ENCODE assay signal across 7 mouse cellular contexts in genomic region chr4:141382406-141382805, GRCm38 (mm10). TPM values are rescaled to one million over a fixed set of nuclear protein-coding genes. Genes with fewer than 3 reads are reported as not detected.
DNase-seq lines count a peak whose midpoint lies in the region; ATAC-seq and TF ChIP-seq lines count a peak whose summit lies in the region.

No protein-coding gene starts in this region.

- peak; percentile 76 for ATAC-seq in forebrain, postnatal 0 days
- no peak for ATAC-seq in liver, embryonic 13.5 days (ENCODE audit: low read depth)

- peaks cover 17% of the 10 kb centered on the region; the same call in 1 of the 2 replicates for H3K27me3 ChIP-seq in forebrain, postnatal 0 days (ENCODE audit: insufficient read depth, low read length)
- H3K27me3 ChIP-seq in liver, embryonic 13.5 days, result peaks cover 55% of the 10 kb centered on the region

- H3K9me3 ChIP-seq in forebrain, postnatal 0 days (ENCODE audit: low read length), result no peaks in the 10 kb centered on the region
- no peaks in the 10 kb centered on the region for H3K9me3 ChIP-seq in liver, embryonic 13.5 days (replicated peaks)

- DNase-seq in retina, postnatal 1 day, result peak; percentile 74
- no peak for DNase-seq in retina, embryonic 14.5 days (ENCODE audit: low spot score)
- peak; percentile 50 for DNase-seq in forebrain, postnatal 0 days
- DNase-seq in liver, embryonic 13.5 days, result no peak
- DNase-seq in testis, postnatal 10 days (ENCODE audit: low spot score), result peak; percentile 62
- DNase-seq in left cerebral cortex, postnatal 4 days, result no peak
- no peak for DNase-seq in adipocyte (ENCODE audit: low spot score)

- peak overlapping the region; percentile 33 for H3K9ac ChIP-seq in forebrain, postnatal 0 days
- H3K9ac ChIP-seq in liver, embryonic 13.5 days, result no peak overlapping the region

- peaks cover 8% of the 10 kb centered on the region; the same call in 1 of the 2 replicates for H3K36me3 ChIP-seq in forebrain, postnatal 0 days (ENCODE audit: insufficient read depth)
- no peaks in the 10 kb centered on the region for H3K36me3 ChIP-seq in liver, embryonic 13.5 days

- H3K27ac ChIP-seq in forebrain, postnatal 0 days (ENCODE audit: low read depth, low read length), result no peak overlapping the region
- no peak overlapping the region for H3K27ac ChIP-seq in liver, embryonic 13.5 days

- intact Hi-C loops in left cerebral cortex, postnatal 4 days (cut with DNase I), result no loop called here

- H3K4me1 ChIP-seq in forebrain, postnatal 0 days (ENCODE audit: insufficient read depth), result no peaks in the 10 kb centered on the region
- H3K4me1 ChIP-seq in liver, embryonic 13.5 days (replicated peaks), result no peaks in the 10 kb centered on the region; the same call in 1 of the 2 replicates

- WGBS in forebrain, postnatal 0 days, result 7% methylated on average over 25 of the region's 25 CpGs
- WGBS in liver, embryonic 13.5 days (ENCODE audit: insufficient replicate concordance), result under 1% methylated on average over 25 of the region's 25 CpGs

- peak overlapping the region; percentile 30 for H3K4me3 ChIP-seq in forebrain, postnatal 0 days (ENCODE audit: low read depth, low read length)
- H3K4me3 ChIP-seq in liver, embryonic 13.5 days (replicated peaks), result peak overlapping the region; percentile 30

- peak; percentile 44 for TF ChIP-seq CTCF in forebrain, postnatal 0 days (IDR thresholded peaks at IDR 0.05; ENCODE audit: low read depth)

- H3K4me2 ChIP-seq in forebrain, postnatal 0 days (ENCODE audit: low read depth), result peak overlapping the region; percentile 51
- H3K4me2 ChIP-seq in liver, embryonic 13.5 days, result peak overlapping the region; percentile 49

RNA-seq across cellular contexts. Expression of gene Fam131c, which starts 14.4 kb away (rescaled TPM):
- 48.8 and 50.4 TPM in 2 replicates for total RNA-seq in forebrain, postnatal 0 days (2014; rRNA removed)
- 28.9 and 37.0 TPM in 2 replicates for polyA plus RNA-seq in forebrain, postnatal 0 days (2015; fragmentation: Nextera tagmentation; extraction: Ambion mirVana)
- 0.09 TPM in 1 of 2 replicates, not detected in the other for polyA plus RNA-seq in liver, embryonic 13.5 days (2015; fragmentation: Nextera tagmentation; extraction: Ambion mirVana)
- 10 to 100 TPM; 32.5 to 35.1 TPM for total RNA-seq in left cerebral cortex, postnatal 4 days (2021)

RNA-seq across cellular contexts. Expression of gene Clcnka, which starts 16.1 kb away (rescaled TPM):
- total RNA-seq in forebrain, postnatal 0 days (2014; rRNA removed), result 0.24 TPM in 1 of 2 replicates, not detected in the other
- 0.10 TPM in 1 of 2 replicates, not detected in the other for polyA plus RNA-seq in forebrain, postnatal 0 days (2015; fragmentation: Nextera tagmentation; extraction: Ambion mirVana)
- polyA plus RNA-seq in liver, embryonic 13.5 days (2015; fragmentation: Nextera tagmentation; extraction: Ambion mirVana), result not detected in 2 replicates
- total RNA-seq in left cerebral cortex, postnatal 4 days (2021), result under 1 TPM in 1 of 2 experiments, not detected in 1; 0.60 TPM

RNA-seq across cellular contexts. Expression of gene Clcnkb, which starts 33.4 kb away (rescaled TPM):
- total RNA-seq in forebrain, postnatal 0 days (2014; rRNA removed), result 0.08 TPM in 1 of 2 replicates, not detected in the other
- polyA plus RNA-seq in forebrain, postnatal 0 days (2015; fragmentation: Nextera tagmentation; extraction: Ambion mirVana), result 0.25 TPM in 1 of 2 replicates, not detected in the other
- not detected in 2 replicates for polyA plus RNA-seq in liver, embryonic 13.5 days (2015; fragmentation: Nextera tagmentation; extraction: Ambion mirVana)
- total RNA-seq in left cerebral cortex, postnatal 4 days (2021), result not detected

RNA-seq across cellular contexts. Expression of gene Hspb7, which starts 38.2 kb away (rescaled TPM):
- total RNA-seq in forebrain, postnatal 0 days (2014; rRNA removed), result not detected in 2 replicates
- not detected in 2 replicates for polyA plus RNA-seq in forebrain, postnatal 0 days (2015; fragmentation: Nextera tagmentation; extraction: Ambion mirVana)
- 0.03 and 0.23 TPM in 2 replicates for polyA plus RNA-seq in liver, embryonic 13.5 days (2015; fragmentation: Nextera tagmentation; extraction: Ambion mirVana)
- not detected for total RNA-seq in left cerebral cortex, postnatal 4 days (2021)

RNA-seq across cellular contexts. Expression of gene Srarp, which starts 53.5 kb away (rescaled TPM):
- 2.4 and 4.6 TPM in 2 replicates for total RNA-seq in forebrain, postnatal 0 days (2014; rRNA removed)
- polyA plus RNA-seq in forebrain, postnatal 0 days (2015; fragmentation: Nextera tagmentation; extraction: Ambion mirVana), result 0.63 and 0.69 TPM in 2 replicates
- not detected in 2 replicates for polyA plus RNA-seq in liver, embryonic 13.5 days (2015; fragmentation: Nextera tagmentation; extraction: Ambion mirVana)
- 1 to 10 TPM; 1.5 to 1.8 TPM for total RNA-seq in left cerebral cortex, postnatal 4 days (2021)

Comparison
In these comparisons a context has a peak if more than half of its experiments do, and no peak if none do; other contexts are left out.
1. DNase-seq: peak in retina, postnatal 1 day (single experiment), forebrain, postnatal 0 days (single experiment) and testis, postnatal 10 days (single experiment); none in retina, embryonic 14.5 days (single experiment), liver, embryonic 13.5 days (single experiment), left cerebral cortex, postnatal 4 days (single experiment) and adipocyte (single experiment).